Mouse (Mus musculus): ENCODE measurements at regions not wholly inside any gene's neighbourhood (a gene's known extent, or its start where the extent isn't known, plus 50 kb on each side); places are given as distances from the start of the nearest gene placed in this dataset.
"Not testable (repeated sequence)": the region's sequence is repeated elsewhere in the genome, so short reads cannot be mapped to it uniquely, and the experiment has no call there.

GRCm38 (mm10) chr10:86590211-86590610, 91.5 kb upstream of the Syn3 start:
- TF ChIP-seq POLR2A (IDR thresholded peaks at IDR 0.05; ENCODE audit: low read depth, low read length); CTCF (IDR thresholded peaks at IDR 0.05; ENCODE audit: extremely low read depth, insufficient read length, insufficient replicate concordance, low read depth, low read length): not testable (repeated sequence)

Measured in small intestine, adult 2 months (tissue).